Mouse (Mus musculus) E14TG2a.4 (cell line): ENCODE data around the gene Tpra1.

ENCODE experiments used
- H3K27me3 ChIP-seq: 2 replicates; pipeline ENCODE4 v1.6.1; 2014; ENCODE audit warnings: low read length, control low read depth; ENCODE audit not compliant: insufficient read depth
- H3K36me3 ChIP-seq: 2 replicates; pipeline ENCODE4 v1.6.1; 2014; ENCODE audit warnings: low read length, control low read depth; ENCODE audit not compliant: insufficient read depth
- H3K4me1 ChIP-seq: replicated peaks from 2 replicates; pipeline ENCODE4 v1.6.1; 2014; ENCODE audit warnings: low read depth, low read length, control low read depth
- H3K4me3 ChIP-seq: replicated peaks from 2 replicates; pipeline ENCODE4 v1.5.1; 2014; ENCODE audit warnings: mild to moderate bottlenecking, low read length
- H3K9me3 ChIP-seq: 2 replicates; pipeline ENCODE4 v1.6.1; 2014; ENCODE audit warnings: low read length, control low read depth
- CTCF ChIP-seq: conservative IDR thresholded peaks from 2 replicates; pipeline ENCODE4 v1.5.1; 2014; ENCODE audit warnings: low read length
- NANOG ChIP-seq: IDR thresholded peaks from 2 replicates; pipeline ENCODE4 v1.6.1; 2014; ENCODE audit warnings: borderline replicate concordance, low read length, mixed read lengths
- POU5F1 ChIP-seq: IDR thresholded peaks from 2 replicates; pipeline ENCODE4 v1.6.1; 2014; ENCODE audit warnings: low read length, borderline replicate concordance

Gene Tpra1

DNA sequence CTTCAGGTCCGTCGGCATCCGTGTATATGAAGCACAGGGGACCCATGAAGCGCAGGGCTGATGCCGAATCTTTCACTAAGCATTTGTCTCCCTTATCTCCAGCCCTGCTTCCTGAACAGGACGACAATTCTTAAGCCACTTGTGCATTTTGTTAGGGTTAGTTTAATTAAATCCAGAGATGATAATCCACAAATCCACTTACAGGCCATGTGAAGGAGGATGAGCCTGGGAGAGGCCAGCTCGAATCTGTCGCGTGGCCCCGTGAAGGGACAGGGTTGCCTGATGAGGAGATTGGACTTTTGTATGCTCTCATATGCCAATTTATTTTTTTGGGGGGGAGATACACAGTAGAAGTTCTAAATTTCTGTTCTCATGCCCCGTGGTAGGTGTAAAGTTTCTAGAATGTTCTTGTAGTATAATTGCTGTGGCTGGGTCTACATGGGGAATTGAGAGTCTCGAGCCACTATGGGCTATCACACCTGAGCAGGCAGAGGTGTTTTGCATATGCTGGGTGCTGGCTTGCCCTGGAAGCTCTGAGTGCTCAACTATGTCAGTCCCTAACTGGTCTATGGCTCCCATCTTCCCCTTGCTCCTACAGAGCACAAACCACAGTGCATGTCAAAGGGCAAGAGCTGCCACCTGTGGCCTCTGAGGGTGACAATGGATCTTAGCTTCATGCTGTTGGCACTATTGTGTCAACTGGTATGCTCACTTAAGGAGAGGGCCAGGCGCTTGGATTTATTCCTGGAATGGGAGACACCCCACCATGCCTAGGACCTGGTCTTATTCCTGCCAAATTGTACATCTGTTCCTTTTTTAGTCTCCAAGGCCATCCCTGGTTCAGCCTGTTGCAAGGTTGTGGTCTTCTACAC, 34.5 kb downstream of the Tpra1 start:
- Histone ChIP-seq H3K27me3 (peaks cover 47% of the 10 kb centered on the region), H3K4me3 (no peak overlapping the region), H3K4me1 (peaks cover 47% of the 10 kb centered on the region), H3K9me3 (no peaks in the 10 kb centered on the region), H3K36me3 (no peaks in the 10 kb centered on the region)
- TF ChIP-seq POU5F1, result no peak
- no peak for TF ChIP-seq CTCF
- TF ChIP-seq NANOG, result no peak

DNA sequence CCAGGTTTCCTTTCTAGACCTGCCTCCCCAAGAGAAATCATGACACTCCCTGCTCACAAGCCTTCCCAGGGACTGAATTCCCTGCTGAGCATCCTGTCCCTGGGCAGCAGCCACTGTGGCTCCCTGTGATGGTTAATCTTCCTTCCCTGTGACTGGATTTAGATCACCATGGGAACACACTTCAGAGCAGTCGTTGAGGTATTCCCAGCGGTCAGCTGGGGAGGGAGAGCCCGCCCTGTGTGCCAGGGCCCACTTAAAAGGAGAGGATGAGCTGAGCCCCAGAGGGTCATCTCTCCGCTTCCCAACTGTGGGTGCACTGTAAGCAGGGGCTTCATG, 35.1 kb downstream of the Tpra1 start:
- no peaks in the 10 kb centered on the region for H3K9me3 ChIP-seq
- H3K4me1 ChIP-seq, result peaks cover 47% of the 10 kb centered on the region
- peaks cover 44% of the 10 kb centered on the region for H3K27me3 ChIP-seq
- TF ChIP-seq CTCF, result no peak
- no peaks in the 10 kb centered on the region for H3K36me3 ChIP-seq
- H3K4me3 ChIP-seq, result no peak overlapping the region

DNA sequence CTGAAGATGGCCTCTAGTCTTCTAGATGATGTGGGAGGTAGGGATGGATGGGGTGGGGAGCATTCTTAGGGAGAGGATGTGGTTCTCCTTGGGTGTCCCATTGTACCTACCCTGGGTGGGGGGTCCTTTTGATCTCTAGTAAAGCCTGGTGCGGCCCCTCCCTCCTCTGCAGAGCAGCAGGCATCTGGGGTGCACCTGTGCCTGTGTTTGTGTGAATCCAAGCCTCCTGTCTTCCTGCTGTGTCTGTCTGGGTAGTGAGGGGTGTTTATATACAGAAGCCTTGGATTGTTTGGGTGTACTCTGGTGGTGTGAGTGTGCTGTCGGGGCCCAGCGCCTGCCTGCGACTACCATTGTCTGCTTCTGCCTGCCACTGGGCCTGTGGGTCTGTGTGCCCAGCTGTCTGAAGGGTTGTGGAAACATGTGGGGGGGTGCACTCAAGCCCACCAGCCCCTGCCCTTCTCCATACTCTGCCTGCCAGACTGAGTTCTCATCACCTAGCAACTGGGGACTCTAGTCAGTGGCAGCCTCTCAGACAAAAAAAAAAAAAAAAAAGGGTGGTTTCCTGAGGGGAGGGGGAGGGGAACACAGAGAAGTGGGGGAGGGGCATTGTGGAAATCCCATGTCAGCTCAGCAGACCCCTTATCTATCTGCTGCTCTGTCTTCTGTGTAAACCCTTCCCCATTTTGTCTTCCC, 36.1 kb downstream of the Tpra1 start:
- Histone ChIP-seq H3K9me3 (no peaks in the 10 kb centered on the region), H3K4me1 (peaks cover 52% of the 10 kb centered on the region), H3K4me3 (no peak overlapping the region), H3K36me3 (no peaks in the 10 kb centered on the region), H3K27me3 (peaks cover 35% of the 10 kb centered on the region)
- TF ChIP-seq POU5F1 (no peak), NANOG (no peak), CTCF (no peak)

GRCm38 (mm10) chr6:88938664-88939055, 36.6 kb downstream of the Tpra1 start:
- peaks cover 30% of the 10 kb centered on the region for H3K27me3 ChIP-seq
- H3K4me3 ChIP-seq, result no peak overlapping the region
- no peaks in the 10 kb centered on the region for H3K9me3 ChIP-seq
- H3K36me3 ChIP-seq, result no peaks in the 10 kb centered on the region
- peaks cover 52% of the 10 kb centered on the region for H3K4me1 ChIP-seq
- TF ChIP-seq CTCF (no peak), POU5F1 (no peak), NANOG (no peak)

DNA sequence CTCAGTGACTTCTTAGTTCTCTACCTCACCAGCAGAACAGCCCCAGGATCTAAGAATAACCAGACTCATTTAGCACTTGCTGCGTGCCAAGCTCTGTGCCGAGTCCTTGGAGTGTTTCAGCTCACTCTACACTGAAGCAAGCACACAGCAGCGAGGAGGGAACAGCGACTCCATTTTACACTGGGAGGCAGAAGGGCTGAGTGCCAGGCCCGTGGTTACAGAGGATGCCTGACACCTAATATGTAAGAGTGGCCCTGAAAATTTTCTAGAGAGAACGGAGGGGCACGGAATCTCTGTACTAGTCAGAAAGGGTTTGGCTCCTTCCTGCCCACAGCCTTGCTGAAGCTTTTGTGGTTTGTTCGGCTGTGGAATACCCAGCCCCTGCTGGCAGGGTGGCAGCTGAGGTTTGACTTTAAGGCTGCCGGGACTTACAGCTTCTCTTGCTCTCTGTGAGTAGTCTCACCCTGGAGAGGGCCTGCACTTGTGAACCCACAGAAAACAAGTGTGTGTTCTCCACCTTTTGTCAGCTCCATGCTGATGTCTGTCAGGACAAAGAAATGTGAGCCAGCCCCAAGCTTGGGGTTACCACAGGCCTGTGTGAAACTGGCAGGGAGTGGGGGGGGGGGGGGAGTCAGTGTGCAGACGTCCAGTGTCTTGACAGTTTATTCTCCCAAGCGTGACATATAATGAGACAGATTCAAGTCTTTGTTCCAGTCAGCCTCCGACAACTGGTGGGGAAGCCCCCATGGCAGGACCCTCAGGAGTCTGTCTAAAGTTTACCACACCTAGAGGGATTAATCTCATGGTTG, 37.4 kb downstream of the Tpra1 start:
- TF ChIP-seq POU5F1 (no peak), NANOG (no peak), CTCF (no peak)
- H3K4me1 ChIP-seq, result peaks cover 47% of the 10 kb centered on the region
- peaks cover 29% of the 10 kb centered on the region for H3K27me3 ChIP-seq
- no peaks in the 10 kb centered on the region for H3K9me3 ChIP-seq
- no peak overlapping the region for H3K4me3 ChIP-seq
- H3K36me3 ChIP-seq, result no peaks in the 10 kb centered on the region

- TF ChIP-seq CTCF, result no peak
- no peak for TF ChIP-seq POU5F1
- no peak for TF ChIP-seq NANOG
- no peaks in the 10 kb centered on the region for H3K9me3 ChIP-seq
- peaks cover 40% of the 10 kb centered on the region for H3K4me1 ChIP-seq
- peaks cover 20% of the 10 kb centered on the region for H3K27me3 ChIP-seq
- no peaks in the 10 kb centered on the region for H3K36me3 ChIP-seq
- H3K4me3 ChIP-seq, result no peak overlapping the region
These were observed 38.3 kb downstream of the Tpra1 start for GRCm38 (mm10) chr6:88940090-88940916.

DNA sequence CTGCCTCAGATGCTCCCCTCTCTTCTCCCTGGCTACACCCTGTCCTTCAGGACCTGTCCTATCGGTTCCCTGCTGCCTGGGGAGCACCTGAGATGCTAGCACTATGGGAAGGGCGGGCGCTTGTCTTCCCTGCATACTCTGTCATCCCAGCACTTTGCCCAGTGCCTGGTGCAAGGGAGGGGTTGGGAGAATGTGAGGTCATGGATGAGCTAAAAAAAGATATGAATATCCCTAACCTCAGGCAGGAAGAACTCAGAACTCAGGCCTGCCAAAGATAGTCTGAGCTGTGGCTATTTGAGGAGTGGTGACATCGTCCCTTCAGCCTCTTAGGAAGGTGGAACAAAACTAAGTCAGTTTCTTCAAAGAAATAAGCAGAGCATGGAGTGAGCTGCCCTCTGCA, 39.6 kb downstream of the Tpra1 start:
- Histone ChIP-seq H3K4me1 (peaks cover 38% of the 10 kb centered on the region), H3K4me3 (no peak overlapping the region), H3K27me3 (peaks cover 18% of the 10 kb centered on the region), H3K9me3 (no peaks in the 10 kb centered on the region), H3K36me3 (no peaks in the 10 kb centered on the region)
- no peak for TF ChIP-seq POU5F1
- TF ChIP-seq NANOG, result no peak
- TF ChIP-seq CTCF, result no peak

DNA sequence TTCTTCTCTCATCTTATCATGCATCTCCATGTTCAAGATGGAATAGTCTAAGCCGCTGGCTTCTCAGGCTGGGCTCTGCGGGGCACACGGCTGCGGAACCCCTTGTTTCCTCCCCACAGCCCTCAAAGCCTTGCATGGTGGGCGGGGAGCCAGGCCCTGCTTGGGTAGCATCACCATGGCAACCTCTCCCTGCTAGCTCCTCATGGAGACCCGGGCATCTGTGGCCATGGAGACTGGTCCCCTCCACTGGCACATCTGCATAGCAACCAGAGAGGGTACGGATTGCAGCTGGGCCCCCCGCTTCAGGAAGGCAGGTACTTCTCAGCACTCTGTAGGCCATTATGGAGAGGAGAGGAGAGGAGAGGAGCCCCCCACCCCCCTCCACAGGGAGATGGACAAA, 40.5 kb downstream of the Tpra1 start:
- H3K36me3 ChIP-seq, result no peaks in the 10 kb centered on the region
- H3K4me1 ChIP-seq, result peaks cover 28% of the 10 kb centered on the region
- H3K27me3 ChIP-seq, result peaks cover 18% of the 10 kb centered on the region
- no peaks in the 10 kb centered on the region for H3K9me3 ChIP-seq
- TF ChIP-seq POU5F1, result no peak
- no peak for TF ChIP-seq NANOG
- no peak for TF ChIP-seq CTCF
- H3K4me3 ChIP-seq, result no peak overlapping the region
